Mouse (Mus musculus) megakaryocyte, embryonic 14.5 days (primary cell): Measurements from ENCODE around the gene Znrf1. TPM values are rescaled to one million over a fixed set of nuclear protein-coding genes. Genes with fewer than 3 reads are reported as not detected.
"Not testable (repeated sequence)": the region's sequence is repeated elsewhere in the genome, so short reads cannot be mapped to it uniquely, and the experiment has no call there.

Experiments
- H3K27me3 ChIP-seq: replicated peaks from 2 replicates; pipeline ENCODE3; 2012; ENCODE audit warnings: inconsistent platforms
- H3K36me3 ChIP-seq: replicated peaks from 2 replicates; pipeline ENCODE3; 2012; ENCODE audit warnings: low read length, inconsistent platforms, mixed read lengths
- H3K4me1 ChIP-seq: 2 replicates; pipeline ENCODE4 v1.6.1; 2012; ENCODE audit warnings: inconsistent platforms
- H3K4me3 ChIP-seq: replicated peaks from 2 replicates; pipeline ENCODE3; 2012; ENCODE audit warnings: moderate library complexity, mild to moderate bottlenecking, inconsistent platforms
- H3K9me3 ChIP-seq: 2 replicates; pipeline ENCODE4 v1.6.1; 2012; ENCODE audit warnings: inconsistent platforms
- FLI1 ChIP-seq: IDR thresholded peaks from 2 replicates; pipeline ENCODE4 v1.6.1; 2012; ENCODE audit warnings: low read length, inconsistent platforms, mixed read lengths
- GATA1 ChIP-seq: IDR thresholded peaks from 3 replicates; pipeline ENCODE4 v1.6.1; 2012; ENCODE audit warnings: mixed read lengths, low read length, inconsistent platforms, borderline replicate concordance
- polyA plus RNA-seq: library from polyadenylated mRNA; stranded (reverse); fragments of >175 nt; gene quantifications from 2 replicates; pipeline ENCODE4 v1.2.3, GENCODE M21; 2012; ENCODE audit warnings: low replicate concordance; ENCODE audit not compliant: insufficient read depth

The Znrf1 gene
- polyA plus RNA-seq, 1 experiment: 36.6 TPM

GRCm38 (mm10) chr8:111641064-111641463, 105.2 kb downstream of the Znrf1 start:
- Histone ChIP-seq H3K9me3 (peaks cover 13% of the 10 kb centered on the region; the same call in 1 of the 2 replicates), H3K4me1 (peaks cover 36% of the 10 kb centered on the region), H3K4me3 (no peak overlapping the region), H3K27me3 (peaks cover 51% of the 10 kb centered on the region), H3K36me3 (no peaks in the 10 kb centered on the region)
- TF ChIP-seq GATA1: no peak
- no peak for TF ChIP-seq FLI1

DNA sequence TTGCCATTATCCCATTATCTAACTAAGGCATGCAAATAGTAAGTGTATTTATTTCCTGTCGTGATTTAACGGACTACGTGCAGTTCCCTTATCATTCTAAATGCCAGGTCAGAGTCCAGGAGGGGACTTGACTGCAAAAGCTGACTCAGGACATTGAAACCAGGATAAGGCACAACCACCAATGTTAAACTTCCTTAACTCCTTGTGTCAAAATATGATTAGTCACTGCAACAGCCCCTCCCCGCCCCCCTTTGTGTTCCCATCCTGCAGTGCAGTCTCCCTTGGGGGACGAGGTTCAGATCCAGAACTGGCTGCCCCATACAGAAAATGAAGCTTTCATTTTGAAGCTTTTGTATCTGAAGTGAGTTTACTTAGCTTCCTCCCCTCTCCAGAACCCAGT, 106.6 kb downstream of the Znrf1 start:
- no peaks in the 10 kb centered on the region for H3K36me3 ChIP-seq
- H3K4me1 ChIP-seq: peaks cover 36% of the 10 kb centered on the region
- no peak for TF ChIP-seq GATA1
- TF ChIP-seq FLI1: no peak
- peak overlapping the region; percentile 96 for H3K4me3 ChIP-seq
- peaks cover 4% of the 10 kb centered on the region; the same call in 1 of the 2 replicates for H3K9me3 ChIP-seq
- H3K27me3 ChIP-seq: peaks cover 49% of the 10 kb centered on the region

DNA sequence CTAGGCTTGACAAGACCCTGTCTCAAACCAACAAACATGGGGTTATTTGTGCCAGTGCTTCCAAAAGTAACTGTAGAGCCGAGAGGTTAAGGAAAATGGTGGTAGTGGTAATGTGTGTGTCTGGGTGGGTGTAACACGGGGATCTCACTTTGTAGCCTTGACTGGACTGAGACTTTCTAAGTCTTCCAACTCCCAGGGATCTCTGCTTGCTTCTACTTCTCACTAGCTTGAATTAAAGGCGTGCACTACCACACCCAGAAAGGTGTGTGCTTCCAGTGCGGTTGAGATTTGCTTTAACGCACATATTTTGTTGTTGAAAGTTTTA, 107.0 kb downstream of the Znrf1 start:
- Histone ChIP-seq H3K9me3 (peaks cover 4% of the 10 kb centered on the region; the same call in 1 of the 2 replicates), H3K4me3 (peak overlapping the region; percentile 96), H3K27me3 (peaks cover 48% of the 10 kb centered on the region), H3K4me1 (peaks cover 36% of the 10 kb centered on the region), H3K36me3 (no peaks in the 10 kb centered on the region)
- no peak for TF ChIP-seq FLI1
- TF ChIP-seq GATA1: no peak

DNA sequence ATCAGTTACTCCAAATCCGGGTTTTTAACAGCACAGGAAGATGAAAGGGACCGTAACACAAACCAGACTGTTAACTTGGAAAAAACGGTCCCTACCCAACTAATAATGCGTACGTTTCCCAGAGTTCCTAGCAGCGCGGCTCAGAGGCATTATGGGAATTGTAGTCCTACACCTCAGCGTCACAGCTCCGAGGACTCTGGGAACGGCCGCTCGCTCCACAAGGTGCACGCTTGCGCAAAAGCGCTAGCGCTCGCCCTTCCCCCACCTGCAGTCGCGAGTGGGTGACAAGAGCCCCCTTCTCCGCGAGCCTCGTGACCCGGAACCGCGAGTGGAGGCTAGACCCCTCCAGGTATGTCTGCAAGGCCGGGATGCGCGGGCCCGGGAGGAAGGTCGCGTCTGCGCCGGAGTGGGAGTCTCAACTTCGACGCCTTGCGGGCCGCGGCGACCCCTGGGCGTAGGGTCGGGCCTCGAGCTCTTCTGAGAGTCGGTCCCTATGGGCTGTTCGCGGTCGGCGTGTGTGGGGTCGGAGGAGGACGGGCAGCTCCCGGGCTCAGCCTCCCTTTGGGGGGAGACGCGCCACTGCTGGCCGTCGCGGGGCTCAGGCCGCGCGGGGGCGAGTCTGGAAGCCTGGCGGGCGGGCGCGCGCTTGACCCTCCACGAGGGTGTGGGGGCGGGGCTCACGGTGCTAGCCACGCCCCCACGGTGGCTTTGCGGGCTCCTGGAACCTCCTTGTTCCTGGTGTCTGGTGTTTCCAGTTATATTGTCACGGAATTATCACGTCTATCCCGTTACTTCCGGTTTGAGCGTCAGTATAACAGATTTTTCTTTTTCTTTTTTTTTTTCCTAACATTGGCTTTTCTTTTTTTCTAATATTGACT, 107.6 kb downstream of the Znrf1 start, which contains the start of gene Zfp1:
TSS of gene Zfp1 (plus strand) at position 138 of the 878 bp plus-strand sequence.
- H3K36me3 ChIP-seq: no peaks in the 10 kb centered on the region
- H3K4me3 ChIP-seq: peak within 1 kb of the TSS; percentile 96
- peaks cover 51% of the 10 kb centered on the region for H3K27me3 ChIP-seq
- TF ChIP-seq GATA1 (no peak), FLI1 (no peak)
- peaks cover 4% of the 10 kb centered on the region; the same call in 1 of the 2 replicates for H3K9me3 ChIP-seq
- peaks cover 38% of the 10 kb centered on the region for H3K4me1 ChIP-seq

DNA sequence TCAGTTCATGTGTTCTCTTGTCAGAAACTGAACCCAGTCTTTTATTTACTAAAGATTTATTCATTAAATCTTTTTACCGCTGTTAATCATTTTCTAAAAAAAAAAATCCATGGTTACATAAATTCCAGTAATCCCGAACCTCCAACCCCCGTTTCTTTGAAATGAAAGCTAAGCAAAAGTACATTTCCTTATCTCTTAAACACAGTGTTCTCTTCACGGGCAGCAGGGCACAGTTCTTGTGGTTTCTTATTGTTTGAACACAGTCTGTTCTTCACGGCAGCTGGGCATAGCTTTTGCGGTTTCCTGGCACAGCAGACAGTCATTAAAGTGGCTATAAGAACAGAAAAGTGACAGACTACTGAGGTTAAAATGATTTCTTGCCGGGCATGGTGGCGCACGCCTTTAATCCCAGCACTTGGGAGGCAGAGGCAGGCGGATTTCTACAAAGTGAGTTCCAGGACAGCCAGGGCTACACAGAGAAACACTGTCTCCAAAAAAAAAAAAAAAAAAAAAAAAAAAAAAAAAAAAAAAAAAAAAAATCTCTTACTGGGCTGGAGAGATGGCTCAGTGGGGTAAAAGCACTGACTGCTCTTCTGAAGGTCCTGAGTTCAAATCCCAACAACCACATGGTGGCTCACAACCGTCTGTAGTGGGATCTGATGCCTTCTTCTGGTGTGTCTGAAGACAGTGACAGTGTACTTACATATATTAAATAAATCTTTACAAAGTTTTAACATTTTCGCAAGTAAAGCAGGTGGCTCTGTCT, 108.6 kb downstream of the Znrf1 start:
- not testable (repeated sequence) for H3K9me3 ChIP-seq, H3K36me3 ChIP-seq
- H3K27me3 ChIP-seq: peaks cover 57% of the 10 kb centered on the region
- peak overlapping the region; percentile 96 for H3K4me3 ChIP-seq
- peaks cover 45% of the 10 kb centered on the region for H3K4me1 ChIP-seq

GRCm38 (mm10) chr8:111645715-111646114, 109.8 kb downstream of the Znrf1 start:
- H3K27me3 ChIP-seq: peaks cover 56% of the 10 kb centered on the region
- H3K4me3 ChIP-seq: no peak overlapping the region
- H3K4me1 ChIP-seq: peaks cover 45% of the 10 kb centered on the region
- no peaks in the 10 kb centered on the region for H3K36me3 ChIP-seq
- no peaks in the 10 kb centered on the region for H3K9me3 ChIP-seq
- TF ChIP-seq FLI1 (no peak), GATA1 (no peak)

- Histone ChIP-seq H3K4me3 (no peak overlapping the region), H3K36me3 (no peaks in the 10 kb centered on the region), H3K27me3 (peaks cover 65% of the 10 kb centered on the region), H3K4me1 (peaks cover 21% of the 10 kb centered on the region), H3K9me3 (no peaks in the 10 kb centered on the region)
- TF ChIP-seq FLI1 (no peak), GATA1 (no peak)
These were observed 112.9 kb downstream of the Znrf1 start for GRCm38 (mm10) chr8:111648834-111649233.

- TF ChIP-seq GATA1: no peak
- TF ChIP-seq FLI1: no peak
- Histone ChIP-seq H3K9me3 (peaks cover 13% of the 10 kb centered on the region), H3K4me3 (no peak overlapping the region), H3K4me1 (peaks cover 16% of the 10 kb centered on the region), H3K36me3 (no peaks in the 10 kb centered on the region), H3K27me3 (peaks cover 79% of the 10 kb centered on the region)
These were observed 114.8 kb downstream of the Znrf1 start for GRCm38 (mm10) chr8:111650651-111651050.

DNA sequence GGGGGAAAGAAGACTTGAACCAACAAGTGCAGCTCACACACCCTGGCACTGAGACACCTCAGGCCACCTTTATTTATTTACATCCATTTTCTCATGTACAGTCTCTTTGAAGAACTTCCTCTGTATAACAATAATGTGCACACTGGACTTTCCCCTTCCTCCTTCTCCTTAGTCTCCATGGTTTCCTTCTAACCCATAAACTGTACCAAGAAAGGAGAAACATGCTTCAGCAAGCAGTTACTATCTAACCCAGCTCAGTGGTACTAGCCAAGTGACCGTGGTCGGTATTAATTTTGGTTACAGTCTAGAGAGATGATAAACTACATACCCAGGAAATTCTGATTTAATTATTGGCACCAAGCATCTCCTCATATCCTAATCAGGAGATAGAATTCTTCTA, 117.6 kb downstream of the Znrf1 start:
- no peaks in the 10 kb centered on the region for H3K36me3 ChIP-seq
- no peak for TF ChIP-seq FLI1
- no peak for TF ChIP-seq GATA1
- peaks cover 20% of the 10 kb centered on the region for H3K9me3 ChIP-seq
- H3K4me1 ChIP-seq: peaks cover 30% of the 10 kb centered on the region
- H3K27me3 ChIP-seq: peaks cover 80% of the 10 kb centered on the region
- no peak overlapping the region for H3K4me3 ChIP-seq

DNA sequence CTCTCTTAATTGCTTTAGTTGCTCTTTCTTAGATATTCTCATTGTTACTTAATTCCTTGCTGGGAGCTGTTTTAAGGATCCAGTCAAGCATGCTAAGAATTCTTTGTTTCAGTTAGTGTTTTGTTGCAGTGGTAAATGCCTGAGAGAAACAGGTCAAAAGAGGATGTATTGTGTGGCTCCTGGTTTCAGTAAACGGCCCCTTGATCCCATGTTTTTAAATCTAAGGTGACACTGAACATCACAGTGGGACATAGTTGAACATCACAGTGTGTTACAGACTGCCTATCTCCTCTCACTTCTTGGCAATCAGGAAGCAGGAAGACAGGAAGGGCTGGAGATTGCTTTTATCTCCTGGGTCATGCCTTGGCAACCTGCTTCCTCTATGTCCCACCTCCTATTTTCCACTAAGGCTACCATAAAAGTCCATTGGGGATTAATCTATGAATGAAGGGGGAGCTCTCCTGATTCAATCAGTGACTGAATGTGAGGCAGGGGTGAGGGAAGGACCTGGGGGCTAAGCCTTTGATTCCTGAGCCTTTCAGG, 121.5 kb downstream of the Znrf1 start:
- Histone ChIP-seq H3K36me3 (no peaks in the 10 kb centered on the region), H3K27me3 (peaks cover 86% of the 10 kb centered on the region), H3K9me3 (peaks cover 20% of the 10 kb centered on the region), H3K4me1 (peaks cover 28% of the 10 kb centered on the region), H3K4me3 (no peak overlapping the region)
- TF ChIP-seq FLI1 (no peak), GATA1 (no peak)
